8 mouse cellular contexts compared by ENCODE assay signal in genomic region chr8:11549706-11550105, GRCm38 (mm10). TPM values are rescaled to one million over a fixed set of nuclear protein-coding genes. Genes with fewer than 3 reads are reported as not detected.
A peak's percentile ranks its signal among the peaks of the same experiment; 100 is the strongest.
DNase-seq lines count a peak whose midpoint lies in the region; ATAC-seq and TF ChIP-seq lines count a peak whose summit lies in the region.

No protein-coding gene starts in this region.

- H3K36me3 ChIP-seq in hindbrain, embryonic 10.5 days: peaks cover 11% of the 10 kb centered on the region
- H3K36me3 ChIP-seq in limb, embryonic 14.5 days (ENCODE audit: control insufficient read depth, insufficient read depth, low read length): peaks cover 7% of the 10 kb centered on the region; the same call in 1 of the 2 replicates
- H3K36me3 ChIP-seq in midbrain, embryonic 13.5 days: peaks cover 12% of the 10 kb centered on the region; the same call in 1 of the 2 replicates

- peak; percentile 17; the same call in 1 of the 2 replicates for TF ChIP-seq CTCF in embryonic fibroblast, embryonic 13.5 days (IDR thresholded peaks at IDR 0.05; ENCODE audit: borderline replicate concordance, insufficient read depth, low read length)

- no peak for ATAC-seq in limb, embryonic 14.5 days (ENCODE audit: low FRiP score, low read depth)
- no peak for ATAC-seq in midbrain, embryonic 13.5 days

- peak overlapping the region; percentile 59 for H3K4me3 ChIP-seq in embryonic fibroblast, embryonic 13.5 days (ENCODE audit: insufficient read depth, low read length)
- H3K4me3 ChIP-seq in hindbrain, embryonic 10.5 days: peak overlapping the region; percentile 78
- H3K4me3 ChIP-seq in limb, embryonic 14.5 days (replicated peaks; ENCODE audit: low read length): peak overlapping the region; percentile 64
- H3K4me3 ChIP-seq in midbrain, embryonic 13.5 days (replicated peaks): peak overlapping the region; percentile 86

- peak overlapping the region; percentile 67 for H3K4me2 ChIP-seq in limb, embryonic 14.5 days (replicated peaks; ENCODE audit: low read depth, low read length, severe bottlenecking)
- H3K4me2 ChIP-seq in midbrain, embryonic 13.5 days (replicated peaks): peak overlapping the region; percentile 82

- H3K27me3 ChIP-seq in hindbrain, embryonic 10.5 days (ENCODE audit: insufficient read depth, poor library complexity, severe bottlenecking): no peaks in the 10 kb centered on the region
- H3K27me3 ChIP-seq in limb, embryonic 14.5 days (ENCODE audit: control insufficient read depth, insufficient read depth, low read length): no peaks in the 10 kb centered on the region
- peaks cover 3% of the 10 kb centered on the region; the same call in 1 of the 2 replicates for H3K27me3 ChIP-seq in midbrain, embryonic 13.5 days

- DNase-seq in left cerebral cortex, adult 18-20 months (ENCODE audit: low spot score in 2 of 2): peak; percentile 23 to 29
- DNase-seq in left cerebral cortex, adult 9 months (ENCODE audit: low spot score in 2 of 2): no peak
- DNase-seq in adrenal gland, postnatal 14 days: peak; percentile 78
- DNase-seq in hindbrain, embryonic 10.5 days (ENCODE audit: low spot score): peak; percentile 53
- peak; percentile 58 for DNase-seq in limb, embryonic 14.5 days (ENCODE audit: low spot score)
- DNase-seq in testis, postnatal 10 days (ENCODE audit: low spot score): peak; percentile 74

- WGBS in hindbrain, embryonic 10.5 days: 20% methylated on average over 7 of the region's 7 CpGs
- 21% methylated on average over 7 of the region's 7 CpGs for WGBS in limb, embryonic 14.5 days
- 22% methylated on average over 7 of the region's 7 CpGs for WGBS in midbrain, embryonic 13.5 days

- H3K9me3 ChIP-seq in hindbrain, embryonic 10.5 days: no peaks in the 10 kb centered on the region
- H3K9me3 ChIP-seq in limb, embryonic 14.5 days (ENCODE audit: control insufficient read depth, low read length): no peaks in the 10 kb centered on the region
- H3K9me3 ChIP-seq in midbrain, embryonic 13.5 days: no peaks in the 10 kb centered on the region

- 0 out of 2 replicates have a peak, but pooled peaks cover 3% of the 10 kb centered on the region for H3K4me1 ChIP-seq in embryonic fibroblast, embryonic 13.5 days (ENCODE audit: control insufficient read depth, insufficient read depth, low read length)
- peaks cover 25% of the 10 kb centered on the region for H3K4me1 ChIP-seq in hindbrain, embryonic 10.5 days (replicated peaks)
- peaks cover 9% of the 10 kb centered on the region for H3K4me1 ChIP-seq in limb, embryonic 14.5 days (ENCODE audit: control insufficient read depth, insufficient read depth, low read length)
- peaks cover 30% of the 10 kb centered on the region for H3K4me1 ChIP-seq in midbrain, embryonic 13.5 days (replicated peaks)

- peak overlapping the region; percentile 75; the same call in 1 of the 2 replicates for H3K9ac ChIP-seq in limb, embryonic 14.5 days (ENCODE audit: low read depth, low read length, severe bottlenecking)
- H3K9ac ChIP-seq in midbrain, embryonic 13.5 days (replicated peaks): peak overlapping the region; percentile 93; the same call in 1 of the 2 replicates

- no peak overlapping the region for H3K27ac ChIP-seq in embryonic fibroblast, embryonic 13.5 days (ENCODE audit: insufficient read depth, low read length)
- H3K27ac ChIP-seq in hindbrain, embryonic 10.5 days: no peak overlapping the region
- no peak overlapping the region for H3K27ac ChIP-seq in limb, embryonic 14.5 days (replicated peaks; ENCODE audit: low read depth, low read length)
- no peak overlapping the region for H3K27ac ChIP-seq in midbrain, embryonic 13.5 days

- no peak for TF ChIP-seq POLR2A in embryonic fibroblast, embryonic 13.5 days (IDR thresholded peaks at IDR 0.05; ENCODE audit: low read depth, low read length)
- no peak for TF ChIP-seq POLR2A in limb, embryonic 14.5 days (IDR thresholded peaks at IDR 0.05; ENCODE audit: borderline replicate concordance, extremely low read depth, insufficient read depth, insufficient read length)

RNA-seq across cellular contexts. Expression of gene Cars2, which starts 0.9 kb away (rescaled TPM):
- 10 to 100 TPM; 19.9 to 21.5 TPM for total RNA-seq in left cerebral cortex, adult 18-20 months (2021)
- 33.1 and 37.4 TPM in 2 replicates for total RNA-seq in adrenal gland, postnatal 14 days (2021)
- polyA plus RNA-seq in embryonic fibroblast, embryonic 13.5 days (2011; ENCODE audit: insufficient read length, low read depth, missing spikeins): 18.4 and 21.7 TPM in 2 replicates
- polyA plus RNA-seq in hindbrain, embryonic 10.5 days (2016; fragmentation: Nextera tagmentation; extraction: Ambion mirVana): 18.9 and 19.5 TPM in 2 replicates
- polyA plus RNA-seq in limb, embryonic 14.5 days (2012; rRNA removed): 66.7 and 77.4 TPM in 2 replicates
- 26.4 and 27.5 TPM in 2 replicates for polyA plus RNA-seq in limb, embryonic 14.5 days (2014; fragmentation: Nextera tagmentation; extraction: Ambion mirVana)
- 21.0 and 23.8 TPM in 2 replicates for polyA plus RNA-seq in midbrain, embryonic 13.5 days (2015; fragmentation: Nextera tagmentation; extraction: Ambion mirVana)

RNA-seq across cellular contexts. Expression of gene Ing1, which starts 5.7 kb away (rescaled TPM):
- 10 to 100 TPM; 55.5 to 63.1 TPM for total RNA-seq in left cerebral cortex, adult 18-20 months (2021)
- 45.4 and 50.2 TPM in 2 replicates for total RNA-seq in adrenal gland, postnatal 14 days (2021)
- 38.5 and 44.1 TPM in 2 replicates for polyA plus RNA-seq in embryonic fibroblast, embryonic 13.5 days (2011; ENCODE audit: insufficient read length, low read depth, missing spikeins)
- 31.0 and 31.3 TPM in 2 replicates for polyA plus RNA-seq in hindbrain, embryonic 10.5 days (2016; fragmentation: Nextera tagmentation; extraction: Ambion mirVana)
- polyA plus RNA-seq in limb, embryonic 14.5 days (2012; rRNA removed): 38.5 and 63.6 TPM in 2 replicates
- polyA plus RNA-seq in limb, embryonic 14.5 days (2014; fragmentation: Nextera tagmentation; extraction: Ambion mirVana): 42.9 and 49.7 TPM in 2 replicates
- polyA plus RNA-seq in midbrain, embryonic 13.5 days (2015; fragmentation: Nextera tagmentation; extraction: Ambion mirVana): 46.1 and 46.7 TPM in 2 replicates

RNA-seq across cellular contexts. Expression of gene Naxd, which starts 52.4 kb away (rescaled TPM):
- total RNA-seq in left cerebral cortex, adult 18-20 months (2021): 10 to 100 TPM; 54.2 to 55.2 TPM
- total RNA-seq in adrenal gland, postnatal 14 days (2021): 61.8 and 67.6 TPM in 2 replicates
- 54.2 and 55.9 TPM in 2 replicates for polyA plus RNA-seq in embryonic fibroblast, embryonic 13.5 days (2011; ENCODE audit: insufficient read length, low read depth, missing spikeins)
- 110 and 127 TPM in 2 replicates for polyA plus RNA-seq in hindbrain, embryonic 10.5 days (2016; fragmentation: Nextera tagmentation; extraction: Ambion mirVana)
- polyA plus RNA-seq in limb, embryonic 14.5 days (2012; rRNA removed): 117 and 129 TPM in 2 replicates
- 112 and 118 TPM in 2 replicates for polyA plus RNA-seq in limb, embryonic 14.5 days (2014; fragmentation: Nextera tagmentation; extraction: Ambion mirVana)
- polyA plus RNA-seq in midbrain, embryonic 13.5 days (2015; fragmentation: Nextera tagmentation; extraction: Ambion mirVana): 151 and 158 TPM in 2 replicates

Comparison
In these comparisons a context has a peak if more than half of its experiments do, and no peak if none do; other contexts are left out.
1. DNase-seq: peak in left cerebral cortex, adult 18-20 months (2 of 2), adrenal gland, postnatal 14 days (single experiment), hindbrain, embryonic 10.5 days (single experiment), limb, embryonic 14.5 days (single experiment) and testis, postnatal 10 days (single experiment); none in left cerebral cortex, adult 9 months (0 of 2).
2. Peak in every context shown above with its lines, with median percentiles within 50 percentile points of each other: H3K4me3 ChIP-seq.